Mouse (Mus musculus) cerebellum, adult 2 months (tissue): ENCODE results near the gene Dlst.

Experiments used
- CTCF ChIP-seq: fragments of 200-500 bp; IDR thresholded peaks from 2 replicates; pipeline ENCODE4 v1.5.1; 2011; ENCODE audit warnings: low read depth, mild to moderate bottlenecking, control low read depth, low read length, moderate library complexity, borderline replicate concordance; ENCODE audit not compliant: insufficient read depth
- POLR2A ChIP-seq: fragments of 200-500 bp; IDR thresholded peaks from 2 replicates; pipeline ENCODE4 v1.6.1; 2011; ENCODE audit warnings: low read length, control low read depth, borderline replicate concordance; ENCODE audit not compliant: insufficient read depth

- TF ChIP-seq POLR2A (no peak), CTCF (no peak)
These were observed 23.6 kb downstream of the Dlst start for GRCm38 (mm10) chr12:85134043-85134794.
